Mouse (Mus musculus): ENCODE data around the gene H2-Q7. TPM values are rescaled to one million over a fixed set of nuclear protein-coding genes. Genes with fewer than 3 reads are reported as not detected.
A peak's percentile ranks its signal among the peaks of the same experiment; 100 is the strongest.
"Not testable (repeated sequence)": the region's sequence is repeated elsewhere in the genome, so short reads cannot be mapped to it uniquely, and the experiment has no call there.

H2-Q7 gene
- polyA plus RNA-seq, 1 experiment: 139 TPM

GRCm38 (mm10) chr17:35465651-35466050, 26.7 kb downstream of the H2-Q7 start:
- H3K27ac ChIP-seq (ENCODE audit: insufficient read depth, low read depth, low read length); H3K4me3 ChIP-seq (ENCODE audit: insufficient read depth, low read depth, low read length); H3K36me3 ChIP-seq (ENCODE audit: control insufficient read depth, insufficient read depth, low read length); H3K27me3 ChIP-seq (replicated peaks; ENCODE audit: control insufficient read depth, insufficient read depth, low read length); DNase-seq; H3K4me1 ChIP-seq (ENCODE audit: control insufficient read depth, insufficient read depth, low read length): not testable (repeated sequence)
- peak; percentile 58 for TF ChIP-seq CTCF (conservative IDR thresholded peaks at IDR 0.05; ENCODE audit: insufficient read depth, insufficient read length, low read depth, low read length)
- 12% methylated on average over 8 of the region's 8 CpGs for WGBS

- H3K27ac ChIP-seq (ENCODE audit: insufficient read depth, low read depth, low read length); H3K4me3 ChIP-seq (ENCODE audit: insufficient read depth, low read depth, low read length); H3K4me1 ChIP-seq (ENCODE audit: control insufficient read depth, insufficient read depth, low read length); H3K27me3 ChIP-seq (replicated peaks; ENCODE audit: control insufficient read depth, insufficient read depth, low read length); H3K36me3 ChIP-seq (ENCODE audit: control insufficient read depth, insufficient read depth, low read length); DNase-seq: not testable (repeated sequence)
- WGBS: 57% methylated on average over 3 of the region's 3 CpGs
These were observed 30.0 kb downstream of the H2-Q7 start for GRCm38 (mm10) chr17:35468936-35469335.

- DNase-seq: peak; percentile 63
- Histone ChIP-seq H3K27ac (ENCODE audit: insufficient read depth, low read depth, low read length) (no peak within 1 kb of the TSS), H3K36me3 (ENCODE audit: control insufficient read depth, insufficient read depth, low read length) (no peaks in the 10 kb centered on the region), H3K4me1 (ENCODE audit: control insufficient read depth, insufficient read depth, low read length) (no peaks in the 10 kb centered on the region), H3K4me3 (ENCODE audit: insufficient read depth, low read depth, low read length) (peak within 1 kb of the TSS; percentile 13), H3K27me3 (replicated peaks; ENCODE audit: control insufficient read depth, insufficient read depth, low read length) (peaks cover 2% of the 10 kb centered on the region; the same call in 1 of the 2 replicates)
- TF ChIP-seq CTCF (conservative IDR thresholded peaks at IDR 0.05; ENCODE audit: insufficient read depth, insufficient read length, low read depth, low read length): no peak
- TF ChIP-seq POLR2A (IDR thresholded peaks at IDR 0.05; ENCODE audit: low read depth, low read length): no peak
- WGBS: 2% methylated on average over 79 of the region's 80 CpGs
These were observed 31.1 kb downstream of the H2-Q7 start, which contains the start of gene H2-Q10 for GRCm38 (mm10) chr17:35469842-35470751. Gene H2-Q10, plus strand, starts transcription at chr17:35470089.

- no peaks in the 10 kb centered on the region for H3K27me3 ChIP-seq (replicated peaks; ENCODE audit: control insufficient read depth, insufficient read depth, low read length)
- no peak overlapping the region for H3K4me3 ChIP-seq (ENCODE audit: insufficient read depth, low read depth, low read length)
- DNase-seq: peak; percentile 54
- no peaks in the 10 kb centered on the region for H3K4me1 ChIP-seq (ENCODE audit: control insufficient read depth, insufficient read depth, low read length)
- no peak overlapping the region for H3K27ac ChIP-seq (ENCODE audit: insufficient read depth, low read depth, low read length)
- TF ChIP-seq POLR2A (IDR thresholded peaks at IDR 0.05; ENCODE audit: low read depth, low read length) (no peak), CTCF (conservative IDR thresholded peaks at IDR 0.05; ENCODE audit: insufficient read depth, insufficient read length, low read depth, low read length) (peak; percentile 93)
- H3K36me3 ChIP-seq (ENCODE audit: control insufficient read depth, insufficient read depth, low read length): no peaks in the 10 kb centered on the region
- WGBS: 2% methylated on average over 9 of the region's 9 CpGs
These were observed 45.1 kb downstream of the H2-Q7 start for GRCm38 (mm10) chr17:35484066-35484465.

GRCm38 (mm10) chr17:35485702-35486101, 46.7 kb downstream of the H2-Q7 start:
- Histone ChIP-seq H3K36me3 (ENCODE audit: control insufficient read depth, insufficient read depth, low read length) (no peaks in the 10 kb centered on the region), H3K4me3 (ENCODE audit: insufficient read depth, low read depth, low read length) (no peak overlapping the region), H3K4me1 (ENCODE audit: control insufficient read depth, insufficient read depth, low read length) (no peaks in the 10 kb centered on the region), H3K27ac (ENCODE audit: insufficient read depth, low read depth, low read length) (no peak overlapping the region), H3K27me3 (replicated peaks; ENCODE audit: control insufficient read depth, insufficient read depth, low read length) (no peaks in the 10 kb centered on the region)
- WGBS: 51% methylated on average over 4 of the region's 4 CpGs
- no peak for DNase-seq
- TF ChIP-seq CTCF (conservative IDR thresholded peaks at IDR 0.05; ENCODE audit: insufficient read depth, insufficient read length, low read depth, low read length) (no peak), POLR2A (IDR thresholded peaks at IDR 0.05; ENCODE audit: low read depth, low read length) (no peak)

GRCm38 (mm10) chr17:35486726-35487125, 47.8 kb downstream of the H2-Q7 start:
- no peaks in the 10 kb centered on the region for H3K27me3 ChIP-seq (replicated peaks; ENCODE audit: control insufficient read depth, insufficient read depth, low read length)
- no peak for TF ChIP-seq POLR2A (IDR thresholded peaks at IDR 0.05; ENCODE audit: low read depth, low read length)
- no peak for TF ChIP-seq CTCF (conservative IDR thresholded peaks at IDR 0.05; ENCODE audit: insufficient read depth, insufficient read length, low read depth, low read length)
- no peak overlapping the region for H3K27ac ChIP-seq (ENCODE audit: insufficient read depth, low read depth, low read length)
- H3K4me1 ChIP-seq (ENCODE audit: control insufficient read depth, insufficient read depth, low read length): no peaks in the 10 kb centered on the region
- no peaks in the 10 kb centered on the region for H3K36me3 ChIP-seq (ENCODE audit: control insufficient read depth, insufficient read depth, low read length)
- H3K4me3 ChIP-seq (ENCODE audit: insufficient read depth, low read depth, low read length): no peak overlapping the region
- DNase-seq: no peak
- WGBS: 67% methylated on average over 10 of the region's 10 CpGs

- Histone ChIP-seq H3K27ac (ENCODE audit: insufficient read depth, low read depth, low read length) (no peak overlapping the region), H3K4me1 (ENCODE audit: control insufficient read depth, insufficient read depth, low read length) (no peaks in the 10 kb centered on the region), H3K4me3 (ENCODE audit: insufficient read depth, low read depth, low read length) (no peak overlapping the region), H3K27me3 (replicated peaks; ENCODE audit: control insufficient read depth, insufficient read depth, low read length) (no peaks in the 10 kb centered on the region), H3K36me3 (ENCODE audit: control insufficient read depth, insufficient read depth, low read length) (no peaks in the 10 kb centered on the region)
- DNase-seq: no peak
- 96% methylated on average over 2 of the region's 2 CpGs for WGBS
- no peak for TF ChIP-seq POLR2A (IDR thresholded peaks at IDR 0.05; ENCODE audit: low read depth, low read length)
- no peak for TF ChIP-seq CTCF (conservative IDR thresholded peaks at IDR 0.05; ENCODE audit: insufficient read depth, insufficient read length, low read depth, low read length)
These were observed 49.1 kb downstream of the H2-Q7 start for GRCm38 (mm10) chr17:35488041-35488440.
